Mouse (Mus musculus): ENCODE measurements around the gene Mast4. TPM values are rescaled to one million over a fixed set of nuclear protein-coding genes. Genes with fewer than 3 reads are reported as not detected.

Gene Mast4
- polyA plus RNA-seq, 1 experiment: 10.4 TPM

GRCm38 (mm10) chr13:103333601-103334391, 501 bp downstream of the Mast4 start:
- peak; percentile 9 for DNase-seq

GRCm38 (mm10) chr13:103333153-103333552, 1.1 kb downstream of the Mast4 start:
- no peak overlapping the region for H3K4me3 ChIP-seq (ENCODE audit: control insufficient read depth, insufficient read depth, low read length)

More at GRCm38 (mm10) chr13:103333601-103334391, 501 bp downstream of the Mast4 start:
- Histone ChIP-seq H3K4me1 (replicated peaks; ENCODE audit: control insufficient read depth, insufficient read depth, low read length) (0 out of 2 replicates have a peak, but pooled peaks cover 4% of the 10 kb centered on the region), H3K36me3 (ENCODE audit: control insufficient read depth, insufficient read depth, low read length) (no peaks in the 10 kb centered on the region), H3K27me3 (ENCODE audit: control insufficient read depth, insufficient read depth, low read length) (peaks cover 6% of the 10 kb centered on the region), H3K4me3 (ENCODE audit: control insufficient read depth, insufficient read depth, low read length) (peak overlapping the region; percentile 25), H3K27ac (ENCODE audit: control insufficient read depth, insufficient read depth, low read length) (no peak overlapping the region)
- 1% methylated on average over 73 of the region's 74 CpGs for WGBS
- TF ChIP-seq POLR2A (IDR thresholded peaks at IDR 0.05; ENCODE audit: control insufficient read depth, extremely low read depth, insufficient read depth, low read length, poor library complexity): no peak
- TF ChIP-seq CTCF (IDR thresholded peaks at IDR 0.05; ENCODE audit: borderline replicate concordance, control insufficient read depth, extremely low read depth, insufficient read depth, low read length, poor library complexity): no peak

GRCm38 (mm10) chr13:103332731-103333130, 1.6 kb downstream of the Mast4 start:
- no peak overlapping the region for H3K4me3 ChIP-seq (ENCODE audit: control insufficient read depth, insufficient read depth, low read length)
- H3K27me3 ChIP-seq (ENCODE audit: control insufficient read depth, insufficient read depth, low read length): peaks cover 6% of the 10 kb centered on the region
- WGBS: 36% methylated on average over 9 of the region's 9 CpGs

More at GRCm38 (mm10) chr13:103333153-103333552, 1.1 kb downstream of the Mast4 start:
- no peaks in the 10 kb centered on the region for H3K36me3 ChIP-seq (ENCODE audit: control insufficient read depth, insufficient read depth, low read length)
- no peak for DNase-seq
- TF ChIP-seq CTCF (IDR thresholded peaks at IDR 0.05; ENCODE audit: borderline replicate concordance, control insufficient read depth, extremely low read depth, insufficient read depth, low read length, poor library complexity): no peak
- no peak for TF ChIP-seq POLR2A (IDR thresholded peaks at IDR 0.05; ENCODE audit: control insufficient read depth, extremely low read depth, insufficient read depth, low read length, poor library complexity)
- peaks cover 6% of the 10 kb centered on the region for H3K27me3 ChIP-seq (ENCODE audit: control insufficient read depth, insufficient read depth, low read length)
- WGBS: 9% methylated on average over 17 of the region's 17 CpGs
- no peak overlapping the region for H3K27ac ChIP-seq (ENCODE audit: control insufficient read depth, insufficient read depth, low read length)
- 0 out of 2 replicates have a peak, but pooled peaks cover 4% of the 10 kb centered on the region for H3K4me1 ChIP-seq (replicated peaks; ENCODE audit: control insufficient read depth, insufficient read depth, low read length)

GRCm38 (mm10) chr13:103331096-103331495, 3.2 kb downstream of the Mast4 start:
- Histone ChIP-seq H3K27me3 (ENCODE audit: control insufficient read depth, insufficient read depth, low read length) (peaks cover 6% of the 10 kb centered on the region), H3K36me3 (ENCODE audit: control insufficient read depth, insufficient read depth, low read length) (no peaks in the 10 kb centered on the region), H3K4me1 (replicated peaks; ENCODE audit: control insufficient read depth, insufficient read depth, low read length) (0 out of 2 replicates have a peak, but pooled peaks cover 4% of the 10 kb centered on the region), H3K27ac (ENCODE audit: control insufficient read depth, insufficient read depth, low read length) (no peak overlapping the region), H3K4me3 (ENCODE audit: control insufficient read depth, insufficient read depth, low read length) (no peak overlapping the region)
- TF ChIP-seq CTCF (IDR thresholded peaks at IDR 0.05; ENCODE audit: borderline replicate concordance, control insufficient read depth, extremely low read depth, insufficient read depth, low read length, poor library complexity): no peak
- TF ChIP-seq POLR2A (IDR thresholded peaks at IDR 0.05; ENCODE audit: control insufficient read depth, extremely low read depth, insufficient read depth, low read length, poor library complexity): no peak
- 84% methylated on average over 7 of the region's 7 CpGs for WGBS
- DNase-seq: no peak

More at GRCm38 (mm10) chr13:103332731-103333130, 1.6 kb downstream of the Mast4 start:
- Histone ChIP-seq H3K27ac (ENCODE audit: control insufficient read depth, insufficient read depth, low read length) (no peak overlapping the region), H3K36me3 (ENCODE audit: control insufficient read depth, insufficient read depth, low read length) (no peaks in the 10 kb centered on the region), H3K4me1 (replicated peaks; ENCODE audit: control insufficient read depth, insufficient read depth, low read length) (0 out of 2 replicates have a peak, but pooled peaks cover 4% of the 10 kb centered on the region)
- no peak for DNase-seq
- TF ChIP-seq CTCF (IDR thresholded peaks at IDR 0.05; ENCODE audit: borderline replicate concordance, control insufficient read depth, extremely low read depth, insufficient read depth, low read length, poor library complexity) (no peak), POLR2A (IDR thresholded peaks at IDR 0.05; ENCODE audit: control insufficient read depth, extremely low read depth, insufficient read depth, low read length, poor library complexity) (no peak)

- WGBS: 97% methylated on average over 16 of the region's 16 CpGs
- TF ChIP-seq CTCF (IDR thresholded peaks at IDR 0.05; ENCODE audit: borderline replicate concordance, control insufficient read depth, extremely low read depth, insufficient read depth, low read length, poor library complexity) (no peak), POLR2A (IDR thresholded peaks at IDR 0.05; ENCODE audit: control insufficient read depth, extremely low read depth, insufficient read depth, low read length, poor library complexity) (no peak)
- H3K27me3 ChIP-seq (ENCODE audit: control insufficient read depth, insufficient read depth, low read length): no peaks in the 10 kb centered on the region; the same call in none of the 2 replicates
- H3K4me3 ChIP-seq (ENCODE audit: control insufficient read depth, insufficient read depth, low read length): no peak overlapping the region
- DNase-seq: no peak
- no peaks in the 10 kb centered on the region for H3K36me3 ChIP-seq (ENCODE audit: control insufficient read depth, insufficient read depth, low read length)
- H3K27ac ChIP-seq (ENCODE audit: control insufficient read depth, insufficient read depth, low read length): no peak overlapping the region
- no peaks in the 10 kb centered on the region for H3K4me1 ChIP-seq (replicated peaks; ENCODE audit: control insufficient read depth, insufficient read depth, low read length)
Observed at GRCm38 (mm10) chr13:103328299-103328698, 6.0 kb downstream of the Mast4 start.

GRCm38 (mm10) chr13:103327843-103328242, 6.5 kb downstream of the Mast4 start:
- no peak for DNase-seq
- 86% methylated on average over 9 of the region's 9 CpGs for WGBS
- Histone ChIP-seq H3K27ac (ENCODE audit: control insufficient read depth, insufficient read depth, low read length) (no peak overlapping the region), H3K27me3 (ENCODE audit: control insufficient read depth, insufficient read depth, low read length) (no peaks in the 10 kb centered on the region; the same call in 1 of the 2 replicates), H3K36me3 (ENCODE audit: control insufficient read depth, insufficient read depth, low read length) (no peaks in the 10 kb centered on the region), H3K4me1 (replicated peaks; ENCODE audit: control insufficient read depth, insufficient read depth, low read length) (no peaks in the 10 kb centered on the region), H3K4me3 (ENCODE audit: control insufficient read depth, insufficient read depth, low read length) (no peak overlapping the region)
- no peak for TF ChIP-seq POLR2A (IDR thresholded peaks at IDR 0.05; ENCODE audit: control insufficient read depth, extremely low read depth, insufficient read depth, low read length, poor library complexity)
- no peak for TF ChIP-seq CTCF (IDR thresholded peaks at IDR 0.05; ENCODE audit: borderline replicate concordance, control insufficient read depth, extremely low read depth, insufficient read depth, low read length, poor library complexity)

Measured in thymus, adult 2 months (tissue).